Mouse (Mus musculus) spleen, adult 18-20 months (tissue): ENCODE results near the gene Gbf1.
A peak's percentile ranks its signal among the peaks of the same experiment; 100 is the strongest.
"Not testable (repeated sequence)": the region's sequence is repeated elsewhere in the genome, so short reads cannot be mapped to it uniquely, and the experiment has no call there.

ENCODE experiments used
- DNase-seq, 2 experiments: peaks; one replicate each; pipeline ENCODE4 v3.0.0; 2022; ENCODE audit warnings: mixed read lengths in 2 of 2

Gbf1 gene

DNA sequence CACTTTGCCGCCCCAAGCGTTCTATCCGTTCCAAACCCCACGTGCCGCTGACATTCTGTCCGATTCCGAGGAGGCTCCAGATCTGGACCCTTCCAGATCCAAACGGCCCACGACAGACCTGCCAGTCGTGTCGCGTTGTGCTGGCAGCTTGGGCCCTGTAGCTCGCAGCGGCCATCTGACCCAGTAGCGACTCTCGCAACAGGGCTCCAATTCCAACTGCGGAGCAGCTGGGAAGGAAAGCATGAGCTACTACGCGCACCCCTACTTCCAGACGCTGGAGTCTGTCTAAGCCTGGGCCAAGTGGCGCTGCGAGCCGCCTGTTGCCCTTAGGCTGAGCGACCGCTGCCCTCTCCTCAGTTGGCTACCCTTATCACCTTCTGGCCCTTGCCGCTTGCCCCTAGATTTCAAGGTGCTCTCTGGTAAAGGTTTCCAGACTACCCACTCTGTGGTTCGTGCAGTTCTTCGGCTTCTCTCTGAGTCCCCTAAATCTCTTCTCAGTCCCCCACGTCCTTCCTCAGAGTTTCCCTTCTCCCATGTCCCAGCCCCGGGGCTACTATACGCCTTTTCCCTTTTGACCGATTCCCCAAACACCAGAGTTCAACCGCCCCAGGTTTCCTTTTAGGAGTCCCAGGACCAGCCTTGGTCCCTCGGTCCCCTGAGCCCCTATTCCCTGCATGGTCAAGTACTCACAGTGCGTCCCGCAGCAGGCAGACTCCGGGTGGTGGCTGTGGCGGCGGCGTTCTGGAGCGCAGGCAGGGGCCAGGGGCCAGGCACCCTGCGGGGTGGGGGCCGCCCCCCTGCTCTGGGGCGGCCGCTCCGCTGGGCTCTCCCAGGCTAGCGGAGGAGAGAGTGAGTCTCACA is 4.6 kb upstream of the Gbf1 start, which contains the start of gene Pitx3:
Gene Pitx3 (minus strand): TSS at position 816 of the 861 bp plus-strand sequence.
- peak in 1 of 2 experiments; percentile 9 for DNase-seq

DNA sequence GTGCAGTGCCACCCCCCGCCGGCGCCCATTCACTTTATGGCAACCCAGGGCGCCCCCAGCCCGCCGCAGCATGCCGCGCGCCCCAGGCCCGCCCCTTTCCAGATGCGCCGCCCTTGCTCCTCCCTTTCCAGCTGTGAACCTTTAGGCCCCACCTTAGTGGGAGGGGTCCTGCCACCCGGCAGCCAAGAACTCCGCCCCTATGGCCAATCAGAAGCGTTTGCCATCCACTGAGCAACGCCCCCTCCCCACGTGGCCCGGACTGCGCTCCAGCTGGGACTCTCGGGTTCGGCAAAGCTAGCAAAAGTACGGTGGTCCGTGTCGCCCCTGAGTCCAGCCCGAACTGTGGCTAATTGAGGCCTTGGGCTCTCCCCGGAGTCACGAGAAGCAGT is 3.9 kb upstream of the Gbf1 start:
- peak; percentile 46 to 47 for DNase-seq

DNA sequence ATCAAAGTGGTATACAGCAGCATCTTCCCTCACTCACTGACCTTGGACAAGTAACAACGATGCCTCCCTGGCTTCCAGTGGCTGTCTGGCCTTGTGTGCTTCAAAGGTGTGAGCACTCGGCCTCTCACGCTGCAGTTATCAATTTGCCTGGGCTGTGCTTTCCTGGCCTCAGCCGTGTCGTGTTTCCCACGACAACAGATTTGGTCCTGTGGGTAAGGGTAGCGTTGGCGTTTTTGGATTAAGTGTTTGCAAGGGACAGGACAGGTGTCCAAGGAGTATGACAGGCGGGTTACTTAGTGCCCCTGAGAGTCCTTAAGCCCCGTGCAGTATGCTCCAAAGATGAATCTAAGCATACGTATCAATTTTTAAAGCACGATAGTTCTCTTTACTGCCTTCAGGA is 3.2 kb upstream of the Gbf1 start:
- DNase-seq: no peak

DNA sequence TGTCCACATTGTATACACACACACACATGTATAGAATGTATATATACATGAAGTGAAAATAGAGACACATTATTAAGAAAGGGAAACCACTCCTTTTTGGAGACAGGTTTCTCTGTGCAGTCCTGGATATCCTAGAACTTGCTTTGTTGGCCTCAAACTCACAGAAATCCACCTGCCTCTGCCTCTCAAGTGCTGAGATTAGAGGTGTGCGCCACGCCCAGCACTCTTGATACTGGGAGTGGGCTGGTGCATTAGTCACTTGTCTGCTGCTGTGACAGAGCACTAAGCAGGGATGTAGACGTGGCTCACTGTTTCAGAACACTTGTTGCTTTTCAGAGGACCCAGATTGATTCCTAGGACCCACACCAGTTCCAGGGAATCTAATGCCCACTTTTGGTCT is 13.6 kb downstream of the Gbf1 start:
- DNase-seq: no peak

DNA sequence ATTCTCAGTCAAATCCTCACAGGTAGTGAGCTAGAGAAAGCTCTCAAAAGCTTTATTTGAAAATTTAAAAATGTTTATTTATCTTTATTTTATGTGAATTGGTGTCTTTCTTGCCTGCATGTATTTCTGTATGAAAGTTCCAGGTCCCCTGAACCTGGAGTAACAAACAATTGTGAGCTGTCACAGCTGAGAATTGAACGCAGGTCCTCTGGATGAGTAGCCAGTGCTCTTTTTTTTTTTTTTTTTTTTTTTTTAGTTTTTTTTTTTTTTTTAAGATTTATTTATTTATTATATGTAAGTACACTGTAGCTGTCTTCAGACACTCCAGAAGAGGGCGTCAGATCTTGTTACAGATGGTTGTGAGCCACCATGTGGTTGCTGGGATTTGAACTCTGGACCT is 14.9 kb downstream of the Gbf1 start:
- not testable (repeated sequence) for DNase-seq

DNA sequence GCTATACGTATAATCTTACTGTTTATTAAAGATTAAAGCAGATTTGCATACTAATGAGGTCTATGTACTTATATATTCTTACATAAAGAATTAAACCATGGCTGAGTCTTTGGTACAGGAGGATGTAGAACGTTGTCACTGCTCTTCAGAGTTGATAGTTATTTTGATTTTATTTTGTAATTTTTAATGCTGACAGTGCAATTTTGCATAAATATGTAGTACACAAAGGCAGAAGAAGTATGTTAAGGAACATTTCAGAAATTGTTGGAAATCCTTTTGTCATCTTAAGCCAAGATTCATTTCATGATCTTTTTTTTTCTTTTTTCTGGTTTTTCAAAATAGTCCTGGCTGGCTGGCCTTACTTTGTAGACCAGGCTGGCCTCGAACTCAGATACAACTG is 17.1 kb downstream of the Gbf1 start:
- DNase-seq: no peak

DNA sequence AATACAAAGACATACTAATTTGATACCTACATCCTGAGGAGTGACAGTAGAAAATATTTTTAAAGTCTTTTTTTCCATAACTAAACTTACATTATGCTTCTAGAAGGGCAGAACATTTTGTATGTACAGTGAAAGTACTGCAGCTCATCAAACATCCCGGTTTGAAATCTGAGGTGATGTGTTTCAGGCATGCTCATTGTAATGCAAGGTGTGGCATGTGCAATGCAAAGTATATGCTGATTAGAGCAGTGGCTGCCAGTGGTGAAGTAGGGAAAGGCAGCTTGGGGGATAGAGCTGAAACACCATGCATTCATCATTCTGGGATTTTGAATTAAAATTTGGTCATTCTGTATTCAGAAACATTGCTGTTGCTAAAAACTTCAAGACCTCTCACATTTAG is 17.6 kb downstream of the Gbf1 start:
- DNase-seq: no peak

DNA sequence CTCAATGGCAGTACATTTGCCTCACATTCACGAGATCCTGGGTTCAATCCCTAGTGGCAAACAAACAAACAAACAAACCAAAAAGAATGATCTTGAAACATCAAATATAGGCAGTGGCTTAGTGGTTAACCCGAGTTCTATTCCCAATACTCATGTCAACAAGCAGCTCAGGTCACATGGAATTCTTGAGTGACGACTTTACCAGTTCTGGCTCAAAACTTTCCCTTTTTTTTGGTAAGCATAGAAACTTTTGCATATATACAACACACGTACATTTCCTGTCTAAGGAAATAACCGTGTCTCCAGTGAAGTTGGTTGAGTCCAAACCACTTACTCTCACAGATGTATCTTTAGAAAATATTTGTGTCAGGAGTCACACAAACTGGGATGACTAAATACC is 20.2 kb downstream of the Gbf1 start:
- no peak for DNase-seq

DNA sequence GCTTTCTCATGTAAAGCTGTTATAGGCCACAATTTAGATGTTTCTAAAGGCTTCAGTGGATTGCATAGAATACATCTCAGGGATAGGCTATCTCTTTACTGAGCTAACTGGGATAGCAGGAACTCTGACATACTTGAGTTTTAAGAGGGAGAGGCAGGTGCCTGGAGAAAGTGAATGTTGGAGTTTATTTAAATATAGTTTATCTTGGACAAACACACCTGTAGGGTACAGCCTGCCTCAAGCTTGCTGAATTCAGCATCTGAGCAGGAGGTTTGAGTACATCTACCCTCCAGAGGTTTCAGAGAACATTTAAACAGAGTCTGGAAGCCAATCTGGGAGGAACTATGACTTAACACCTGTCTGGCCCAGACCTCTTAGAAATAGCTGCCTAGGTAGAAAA is 22.9 kb downstream of the Gbf1 start:
- DNase-seq: no peak

DNA sequence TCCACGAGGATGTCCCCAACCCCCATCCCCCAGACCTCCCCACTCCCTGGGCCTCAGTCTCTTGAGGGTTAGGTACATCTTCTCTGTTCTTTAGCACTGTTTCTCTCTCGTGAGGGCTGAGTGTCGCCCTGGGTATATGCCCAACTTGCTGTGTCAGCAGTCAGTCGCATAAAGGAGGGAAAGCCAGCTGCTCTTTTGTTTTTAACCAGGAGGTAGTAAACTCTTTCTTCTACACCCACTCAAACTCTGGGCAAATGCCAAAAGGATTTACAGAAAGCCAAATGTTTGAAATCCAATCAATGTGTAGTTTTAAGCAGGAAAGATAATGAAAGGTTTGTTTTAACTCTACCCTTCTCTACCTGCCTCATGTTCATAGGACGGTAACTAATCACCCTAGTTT is 24.7 kb downstream of the Gbf1 start:
- no peak for DNase-seq

DNA sequence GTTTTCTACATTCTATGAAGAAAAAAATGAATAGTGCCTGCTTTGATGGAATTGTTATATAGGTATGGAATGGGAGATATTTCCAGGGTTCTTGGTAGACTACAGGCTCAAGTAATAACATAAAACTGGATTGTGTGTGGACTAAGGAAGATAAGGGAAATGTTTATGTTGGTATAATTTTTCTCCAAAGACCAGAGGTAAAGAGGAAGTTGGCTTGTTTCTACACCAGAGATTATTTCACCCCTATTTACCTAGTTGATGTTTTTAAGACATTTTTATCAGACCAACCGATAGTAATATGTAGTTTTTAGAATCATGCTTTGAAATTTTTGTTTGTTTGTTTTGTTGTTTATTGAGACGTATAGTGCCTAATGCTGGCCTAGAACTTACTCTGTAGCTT is 28.0 kb downstream of the Gbf1 start:
- no peak for DNase-seq

DNA sequence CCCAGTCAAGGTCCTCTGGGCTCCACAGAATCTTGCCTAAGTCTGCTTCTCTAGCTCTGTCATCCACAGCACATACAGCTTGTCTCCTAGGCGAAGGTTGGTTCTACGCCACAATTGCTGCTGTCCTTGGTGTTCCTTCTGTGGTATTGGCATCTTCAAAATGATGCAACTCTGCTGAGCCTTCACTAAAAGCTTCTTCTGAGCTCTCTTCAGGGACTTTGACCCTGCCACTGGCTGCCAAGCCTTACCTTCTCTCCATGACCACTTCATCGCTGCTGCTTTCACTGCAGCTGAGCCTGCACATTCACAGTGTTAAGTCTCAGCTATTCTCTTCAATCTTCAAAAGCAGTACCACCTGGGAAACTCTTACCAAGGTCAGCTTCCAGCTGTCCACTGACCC is 29.9 kb downstream of the Gbf1 start:
- no peak for DNase-seq

DNA sequence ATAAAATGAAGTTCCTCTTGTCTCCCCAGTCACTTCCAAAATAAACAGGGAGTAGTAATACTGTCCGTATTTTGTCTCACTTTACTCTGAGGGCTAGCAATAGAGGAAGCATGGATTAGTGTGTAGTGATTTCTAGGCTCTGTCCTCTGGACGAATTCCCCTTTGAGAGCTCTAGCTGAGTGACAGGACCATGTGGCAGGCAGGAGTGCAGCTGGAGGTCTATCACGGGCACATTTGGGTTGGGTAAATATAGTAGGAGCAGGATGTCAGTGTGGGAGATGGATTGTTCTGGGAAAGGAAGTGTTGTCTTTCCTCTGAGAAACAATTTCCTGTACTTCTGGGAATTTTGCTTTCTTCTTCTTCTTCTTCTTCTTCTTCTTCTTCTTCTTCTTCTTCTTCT is 34.3 kb downstream of the Gbf1 start:
- no peak for DNase-seq

DNA sequence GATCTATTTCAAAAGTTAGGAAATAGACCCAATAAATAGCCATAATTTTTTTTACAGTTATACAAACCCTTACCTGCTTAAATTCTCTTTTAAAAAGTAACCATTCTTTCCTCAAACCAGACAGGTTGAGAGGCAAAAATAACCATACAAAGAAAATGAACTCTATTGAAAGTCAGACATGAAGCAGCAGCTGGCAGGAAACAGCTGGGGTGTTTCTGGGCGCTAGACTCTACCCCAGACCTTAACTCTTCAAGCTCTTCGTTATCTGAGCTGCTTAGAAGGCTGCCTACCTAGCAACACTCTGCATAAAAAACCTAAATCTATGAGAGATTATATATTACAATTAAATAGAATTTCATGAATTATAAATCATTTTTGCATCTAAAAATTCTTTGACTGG is 34.9 kb downstream of the Gbf1 start:
- no peak for DNase-seq

DNA sequence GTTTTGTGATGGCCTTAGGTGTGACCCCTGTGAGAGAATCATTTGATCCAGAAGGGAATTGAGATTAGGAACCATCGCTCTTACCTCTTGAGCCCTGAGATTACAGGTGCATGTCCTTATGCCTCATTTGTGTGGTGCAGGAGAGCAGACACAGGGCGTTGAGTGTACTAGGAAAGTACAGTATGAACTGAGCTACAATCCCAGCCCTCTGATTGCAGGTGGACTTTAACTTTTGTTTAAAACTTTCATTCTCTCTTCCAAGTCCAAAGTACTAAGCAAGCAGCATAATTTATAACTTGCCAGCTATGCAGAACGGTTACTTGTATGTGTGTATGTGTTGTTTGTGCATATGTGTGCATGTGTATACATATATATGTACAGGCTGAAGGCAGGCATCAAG is 46.0 kb downstream of the Gbf1 start:
- DNase-seq: no peak

DNA sequence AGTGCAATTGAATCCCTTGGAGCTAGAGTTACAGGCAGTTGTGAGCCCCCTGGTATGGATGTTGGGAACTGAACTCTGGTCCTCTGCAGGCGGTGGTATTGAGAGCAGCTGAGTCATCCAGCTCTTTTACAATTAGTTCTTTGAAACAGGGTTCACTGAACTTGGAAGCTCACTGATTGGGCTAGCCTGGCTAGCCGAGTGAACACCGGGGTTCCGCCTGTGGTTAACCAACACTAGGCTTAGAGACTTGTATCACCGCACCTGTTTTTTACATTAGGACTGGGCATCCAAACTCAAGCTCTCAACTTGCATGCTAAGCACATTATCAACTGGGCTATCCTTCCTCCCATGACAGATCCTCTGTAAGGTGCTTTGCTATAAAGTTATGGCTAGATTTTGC is 46.6 kb downstream of the Gbf1 start:
- no peak for DNase-seq

DNA sequence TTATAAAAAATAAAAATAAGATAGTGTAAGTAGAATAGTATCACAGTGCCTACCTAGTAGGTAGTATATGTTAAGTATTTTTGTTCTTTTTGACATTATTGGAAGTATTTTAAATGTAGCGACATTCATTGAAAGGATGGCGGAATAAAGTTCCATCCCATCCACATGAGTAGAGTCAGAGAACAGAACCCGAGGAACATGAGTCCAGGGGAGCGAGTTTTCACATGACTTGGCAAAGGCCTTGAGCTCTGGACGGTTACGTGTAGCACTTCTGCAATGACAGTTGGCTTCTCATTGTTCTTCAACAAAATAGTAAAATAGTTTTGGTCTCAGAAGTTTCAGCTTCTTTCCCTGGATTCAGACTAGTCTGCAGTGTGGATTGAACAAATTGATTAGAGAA is 51.9 kb downstream of the Gbf1 start:
- DNase-seq: no peak

DNA sequence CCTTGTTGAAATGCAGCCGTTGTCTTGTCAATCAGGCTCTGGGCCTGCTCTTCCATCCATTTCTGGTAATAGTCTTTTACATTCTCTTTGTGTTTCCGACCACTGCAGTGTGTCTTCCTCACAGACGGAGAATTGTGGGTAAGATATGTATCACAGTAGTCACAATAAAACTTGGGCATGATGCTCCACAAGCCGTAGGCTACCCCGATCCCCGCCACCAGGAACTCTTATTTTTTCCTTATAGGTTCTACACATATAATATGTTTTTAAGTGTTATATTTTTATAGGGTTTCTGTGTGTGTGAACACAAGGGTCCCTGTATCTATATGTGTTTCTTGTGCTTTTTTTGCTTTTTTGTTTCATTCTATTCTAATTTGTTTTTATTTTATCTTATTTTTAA is 53.4 kb downstream of the Gbf1 start:
- no peak for DNase-seq

DNA sequence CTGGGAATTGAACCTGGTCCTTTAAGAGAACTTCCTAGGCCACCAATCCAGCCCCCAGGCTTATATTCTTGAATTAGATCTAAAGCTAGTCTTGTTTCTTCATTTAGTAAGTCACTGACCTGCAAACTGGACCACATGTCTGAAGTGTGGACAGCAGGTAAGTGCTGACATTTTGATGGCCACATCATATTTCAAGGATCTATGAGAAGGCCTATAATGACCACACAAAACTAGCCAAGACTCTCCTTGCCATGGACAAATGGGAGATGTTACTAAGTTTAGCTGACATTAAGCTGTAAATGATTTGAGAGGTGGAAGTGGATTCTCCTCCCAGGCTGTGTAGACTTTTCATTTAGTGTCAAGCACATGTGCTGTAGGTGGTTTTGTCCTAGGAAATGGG is 58.6 kb downstream of the Gbf1 start:
- DNase-seq: no peak

DNA sequence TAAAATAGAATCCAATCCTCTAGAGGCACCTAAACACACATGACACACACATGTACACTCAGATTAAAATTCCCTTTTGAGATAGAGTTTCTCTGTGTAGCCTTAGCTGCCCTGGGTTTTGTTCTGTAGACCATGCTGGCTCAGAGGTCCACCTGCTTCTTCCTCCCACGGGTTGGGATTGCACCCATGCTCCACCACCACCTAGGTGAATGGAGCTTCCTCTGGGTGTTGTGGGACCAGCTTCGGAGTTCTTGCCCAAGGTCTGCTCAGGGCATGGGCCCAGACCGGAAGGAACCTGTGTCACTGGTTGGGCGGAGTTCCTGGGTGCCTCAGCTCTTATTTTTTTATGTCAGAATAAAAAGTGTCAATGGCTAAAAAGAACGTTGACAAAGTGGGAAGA is 62.2 kb downstream of the Gbf1 start:
- no peak for DNase-seq

DNA sequence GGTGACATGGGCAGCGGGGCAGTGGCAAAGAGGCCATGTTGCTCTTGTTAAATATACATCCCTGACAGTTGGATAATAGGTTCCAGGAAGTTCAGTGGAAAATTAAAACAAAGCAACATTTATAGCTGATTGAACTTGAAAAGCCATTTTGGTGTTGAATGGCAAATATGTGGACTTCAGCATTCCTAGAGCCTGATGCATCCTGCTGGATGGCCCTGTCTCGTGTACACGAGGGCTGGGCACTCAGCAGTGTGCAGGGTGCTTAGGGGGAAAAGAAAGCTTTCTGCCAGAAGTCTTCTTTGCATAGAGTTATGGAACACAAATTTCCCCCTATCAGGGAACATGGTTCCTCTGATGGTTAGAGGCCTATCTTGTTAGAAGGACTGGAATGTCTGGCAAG is 63.1 kb downstream of the Gbf1 start:
- DNase-seq: no peak

DNA sequence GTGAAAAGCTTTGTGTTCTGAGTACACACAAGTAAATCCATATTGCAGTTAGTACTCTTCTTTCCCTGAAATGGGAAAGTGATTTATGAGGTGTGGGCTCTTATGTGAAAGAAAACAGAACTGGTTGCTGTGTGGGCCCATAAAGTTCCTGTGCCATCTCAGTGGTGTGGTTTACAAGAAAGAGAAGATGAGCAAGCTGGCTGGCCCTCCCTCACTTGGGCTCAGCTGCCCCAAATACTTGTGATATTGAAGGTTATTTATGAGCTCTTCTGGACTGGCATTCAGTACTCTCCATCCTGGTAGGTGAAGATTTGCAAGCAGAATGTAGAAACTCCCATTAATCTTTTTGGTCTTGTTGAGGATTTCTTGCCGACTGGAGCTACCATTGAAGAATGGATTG is 64.4 kb downstream of the Gbf1 start:
- DNase-seq: no peak

DNA sequence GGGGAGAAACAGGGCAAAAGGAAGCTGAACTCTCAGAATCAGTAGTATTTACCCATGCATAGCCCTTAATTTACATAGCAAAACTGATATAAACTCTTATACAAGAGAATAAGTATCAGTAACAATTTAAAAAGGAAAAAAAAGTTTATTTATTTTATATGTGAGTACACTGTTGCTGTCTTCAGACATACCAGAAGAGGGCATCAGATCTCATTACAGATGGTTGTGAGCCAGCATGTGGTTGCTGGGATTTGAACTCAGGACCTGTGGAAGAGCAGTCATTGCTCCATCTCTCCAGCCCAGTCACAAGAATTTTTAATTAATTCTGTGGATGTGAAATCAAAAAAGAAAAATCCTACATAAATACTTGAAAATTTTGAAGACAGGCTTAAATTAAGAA is 65.0 kb downstream of the Gbf1 start:
- DNase-seq: not testable (repeated sequence)

DNA sequence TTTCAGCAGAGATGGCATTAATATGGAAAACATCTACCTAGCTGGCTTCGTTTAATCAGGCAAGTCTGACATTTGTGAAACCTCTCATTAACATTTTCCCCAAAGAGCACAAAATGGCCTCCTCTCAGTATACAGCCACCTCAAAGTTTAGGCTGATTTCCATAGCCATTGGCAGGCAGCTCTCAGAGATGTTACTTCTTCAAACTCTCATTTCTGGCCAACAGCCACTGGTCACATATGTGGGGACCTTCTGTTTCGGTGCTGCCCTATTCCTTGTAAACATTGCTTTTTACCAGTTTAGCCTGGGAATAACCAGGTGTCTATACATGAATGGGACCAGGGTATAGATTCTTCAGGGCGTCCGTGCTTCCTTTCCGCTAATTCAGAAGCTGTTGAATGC is 67.8 kb downstream of the Gbf1 start:
- DNase-seq: no peak

DNA sequence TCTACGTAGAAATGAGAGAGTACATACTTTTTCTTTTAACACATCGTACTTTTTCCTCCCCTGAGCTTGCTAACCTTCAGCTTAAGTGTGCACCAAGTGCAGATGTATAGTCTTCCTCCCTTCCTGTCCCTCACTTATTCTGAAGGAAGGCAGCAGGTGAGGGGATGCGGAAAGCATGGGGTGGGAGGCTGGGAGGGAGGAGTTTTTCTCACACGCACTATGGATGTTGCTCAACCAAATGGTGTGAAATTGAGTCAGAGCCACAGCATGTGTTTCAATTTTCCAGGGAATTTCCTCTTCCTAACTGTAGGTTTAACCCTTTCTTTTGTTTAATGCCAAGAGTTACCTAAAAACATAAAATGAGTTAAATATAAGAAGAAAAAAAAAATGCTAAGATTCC is 70.8 kb downstream of the Gbf1 start:
- DNase-seq: no peak
